Mouse (Mus musculus) MEL (cell line): ENCODE results near the gene Brpf1.

ENCODE experiments used
- BHLHE40 ChIP-seq: IDR thresholded peaks from 2 replicates; pipeline ENCODE4 v1.6.1; 2012; ENCODE audit warnings: low read depth, mild to moderate bottlenecking, inconsistent platforms, low read length, improper control_type of control experiment, borderline replicate concordance
- CTCF ChIP-seq, 3 experiments: IDR thresholded peaks in 2 of 3; conservative IDR thresholded peaks in 1 of 3; 2 replicates each; pipeline ENCODE4 v1.5.1; 2011 to 2012; ENCODE audit warnings: low read length in 3 of 3, low read depth in 2 of 3, mild to moderate bottlenecking in 2 of 3, improper control_type of control experiment in 1 of 3, inconsistent platforms in 1 of 3, mixed read lengths in 1 of 3, moderate library complexity in 1 of 3; ENCODE audit not compliant: control insufficient read depth in 1 of 3, insufficient read depth in 1 of 3, poor library complexity in 1 of 3, severe bottlenecking in 1 of 3
- ETS1 ChIP-seq: IDR thresholded peaks from 2 replicates; pipeline ENCODE4 v1.6.1; 2012; ENCODE audit warnings: low read depth, mild to moderate bottlenecking, inconsistent platforms, low read length, improper control_type of control experiment, moderate library complexity
- GATA1 ChIP-seq: IDR thresholded peaks from 2 replicates; pipeline ENCODE4 v1.6.1; 2011; ENCODE audit warnings: low read depth, low read length, improper control_type of control experiment
- MAFK ChIP-seq: IDR thresholded peaks from 2 replicates; pipeline ENCODE4 v1.6.1; 2011; ENCODE audit warnings: low read depth, mild to moderate bottlenecking, low read length, improper control_type of control experiment, borderline replicate concordance
- MYC ChIP-seq: IDR thresholded peaks from 2 replicates; pipeline ENCODE4 v1.6.1; 2011; ENCODE audit warnings: low read depth, mild to moderate bottlenecking, low read length, improper control_type of control experiment, moderate library complexity
- RAD21 ChIP-seq: IDR thresholded peaks from 2 replicates; pipeline ENCODE4 v1.6.1; 2011; ENCODE audit warnings: mild to moderate bottlenecking, low read depth, low read length, improper control_type of control experiment
- TAL1 ChIP-seq: IDR thresholded peaks from 2 replicates; pipeline ENCODE4 v1.6.1; 2012; ENCODE audit warnings: mild to moderate bottlenecking, inconsistent platforms, low read length, moderate library complexity, mixed read lengths
- ZNF384 ChIP-seq: IDR thresholded peaks from 2 replicates; pipeline ENCODE4 v1.6.1; 2012; ENCODE audit warnings: low read depth, mild to moderate bottlenecking, inconsistent platforms, low read length, improper control_type of control experiment

- TF ChIP-seq MYC (no peak), GATA1 (no peak), ZNF384 (no peak), TAL1 (no peak), CTCF (IDR thresholded peaks at IDR 0.05 in 2 of 3, conservative IDR thresholded peaks at IDR 0.05 in 1 of 3; ENCODE audit: control insufficient read depth in 1 of 3, insufficient read depth in 1 of 3, low read depth in 2 of 3, low read length in 3 of 3, poor library complexity in 1 of 3, severe bottlenecking in 1 of 3) (no peak), ETS1 (no peak), BHLHE40 (no peak), RAD21 (no peak), MAFK (no peak)
Measured at GRCm38 (mm10) chr6:113366639-113367038, 59.7 kb downstream of the Brpf1 start.
